ENCODE assay signal across 10 mouse cellular contexts in genomic region chr17:70754041-70754440, GRCm38 (mm10).
DNase-seq lines count a peak whose midpoint lies in the region; ATAC-seq and TF ChIP-seq lines count a peak whose summit lies in the region.
"Had no signal": no experiment of that assay in that cellular context is flagged by ENCODE, and none has a peak within 500 bp of the region (broad histone marks: within the 10 kb centered on the region; RNA-seq: fewer than 3 reads in every experiment).

No protein-coding gene starts in this region.

- no peak for TF ChIP-seq POLR2A in lung, adult 2 months (IDR thresholded peaks at IDR 0.05; ENCODE audit: borderline replicate concordance, extremely low read depth, low read depth, low read length)

- H3K4me2 ChIP-seq in lung, embryonic 16.5 days (ENCODE audit: low read depth, low read length), result no peak overlapping the region
- no peak overlapping the region for H3K4me2 ChIP-seq in embryonic facial prominence, embryonic 12.5 days (replicated peaks)
- no peak overlapping the region for H3K4me2 ChIP-seq in kidney, embryonic 16.5 days (replicated peaks; ENCODE audit: low read depth, low read length)
- H3K4me2 ChIP-seq in stomach, embryonic 16.5 days (ENCODE audit: low read depth, low read length), result no peak overlapping the region

- no peaks in the 10 kb centered on the region for H3K36me3 ChIP-seq in lung, embryonic 16.5 days (ENCODE audit: control insufficient read depth, insufficient read depth, low read length)
- H3K36me3 ChIP-seq in embryonic facial prominence, embryonic 12.5 days, result no peaks in the 10 kb centered on the region
- no peaks in the 10 kb centered on the region for H3K36me3 ChIP-seq in kidney, embryonic 16.5 days (ENCODE audit: insufficient read depth, low read length)
- no peaks in the 10 kb centered on the region for H3K36me3 ChIP-seq in stomach, embryonic 16.5 days (ENCODE audit: control insufficient read depth, insufficient read depth, low read length)
- H3K36me3 ChIP-seq: midbrain, embryonic 12.5 days had no signal

- WGBS in lung, embryonic 16.5 days, result 70% methylated on average over 9 of the region's 9 CpGs
- WGBS in lung, adult 2 months, result 79% methylated on average over 9 of the region's 9 CpGs
- WGBS in embryonic facial prominence, embryonic 12.5 days, result 57% methylated on average over 9 of the region's 9 CpGs
- WGBS in kidney, embryonic 16.5 days, result 59% methylated on average over 9 of the region's 9 CpGs
- 79% methylated on average over 9 of the region's 9 CpGs for WGBS in stomach, embryonic 16.5 days

- H3K4me1 ChIP-seq in lung, embryonic 16.5 days (replicated peaks; ENCODE audit: control insufficient read depth, insufficient read depth, low read length), result peaks cover 35% of the 10 kb centered on the region
- peaks cover 3% of the 10 kb centered on the region; the same call in 1 of the 2 replicates for H3K4me1 ChIP-seq in lung, adult 2 months (ENCODE audit: control insufficient read depth, insufficient read depth, low read length)
- H3K4me1 ChIP-seq in embryonic facial prominence, embryonic 12.5 days, result peaks cover 13% of the 10 kb centered on the region; the same call in 1 of the 2 replicates
- H3K4me1 ChIP-seq in kidney, embryonic 16.5 days (ENCODE audit: insufficient read depth, low read length), result peaks cover 41% of the 10 kb centered on the region
- H3K4me1 ChIP-seq in stomach, embryonic 16.5 days (ENCODE audit: control insufficient read depth, insufficient read depth, low read length), result peaks cover 5% of the 10 kb centered on the region; the same call in 1 of the 2 replicates

- TF ChIP-seq CTCF in lung, adult 2 months (IDR thresholded peaks at IDR 0.05; ENCODE audit: insufficient read depth, low read length), result no peak

- H3K27me3 ChIP-seq in lung, embryonic 16.5 days (ENCODE audit: control insufficient read depth, insufficient read depth, low read depth, low read length), result no peaks in the 10 kb centered on the region
- no peaks in the 10 kb centered on the region for H3K27me3 ChIP-seq in embryonic facial prominence, embryonic 12.5 days
- no peaks in the 10 kb centered on the region for H3K27me3 ChIP-seq in kidney, embryonic 16.5 days (ENCODE audit: insufficient read depth, low read length)
- H3K27me3 ChIP-seq in stomach, embryonic 16.5 days (ENCODE audit: control insufficient read depth, insufficient read depth, low read length), result no peaks in the 10 kb centered on the region

- peak overlapping the region; percentile 61 for H3K27ac ChIP-seq in lung, embryonic 16.5 days (ENCODE audit: low read length)
- peak overlapping the region; percentile 84; the same call in 1 of the 2 replicates for H3K27ac ChIP-seq in embryonic facial prominence, embryonic 12.5 days
- H3K27ac ChIP-seq in kidney, embryonic 16.5 days (ENCODE audit: low read length), result peak overlapping the region; percentile 75
- H3K27ac ChIP-seq in stomach, embryonic 16.5 days (ENCODE audit: low read length), result peak overlapping the region; percentile 10; the same call in 1 of the 2 replicates
- H3K27ac ChIP-seq: midbrain, embryonic 12.5 days had no signal

- ATAC-seq in lung, embryonic 16.5 days (ENCODE audit: low read depth), result no peak
- no peak for ATAC-seq in embryonic facial prominence, embryonic 12.5 days (ENCODE audit: insufficient number of reproducible peaks, insufficient read depth, low FRiP score, low TSS enrichment)
- ATAC-seq in kidney, embryonic 16.5 days (ENCODE audit: low FRiP score, low TSS enrichment), result 0 out of 2 replicates have a peak, but pooled peaks have one; percentile 10
- no peak for ATAC-seq in stomach, embryonic 16.5 days (ENCODE audit: insufficient read depth, low FRiP score)

- DNase-seq in lung, adult 2 months, result no peak
- DNase-seq in adrenal gland, postnatal 25 days, result no peak
- no peak for DNase-seq in cerebellum, postnatal 14 days
- DNase-seq: adrenal gland, adult 8-10 months; cerebellum, adult 11-12 months had no signal

- H3K9ac ChIP-seq in lung, embryonic 16.5 days (ENCODE audit: low read length), result peak overlapping the region; percentile 45; the same call in 1 of the 2 replicates
- no peak overlapping the region for H3K9ac ChIP-seq in embryonic facial prominence, embryonic 12.5 days
- H3K9ac ChIP-seq in kidney, embryonic 16.5 days (replicated peaks; ENCODE audit: low read length), result no peak overlapping the region
- no peak overlapping the region for H3K9ac ChIP-seq in stomach, embryonic 16.5 days (ENCODE audit: low read length)
- H3K9ac ChIP-seq: midbrain, embryonic 12.5 days had no signal

- H3K4me3 ChIP-seq in lung, embryonic 16.5 days (ENCODE audit: low read length), result no peak overlapping the region
- H3K4me3 ChIP-seq in lung, adult 2 months (replicated peaks; ENCODE audit: extremely low read depth, low read depth, low read length), result no peak overlapping the region
- H3K4me3 ChIP-seq in embryonic facial prominence, embryonic 12.5 days, result no peak overlapping the region
- no peak overlapping the region for H3K4me3 ChIP-seq in kidney, embryonic 16.5 days (ENCODE audit: low read length)
- H3K4me3 ChIP-seq in stomach, embryonic 16.5 days (replicated peaks; ENCODE audit: low read length), result no peak overlapping the region
- H3K4me3 ChIP-seq: midbrain, embryonic 12.5 days had no signal

- no peaks in the 10 kb centered on the region for H3K9me3 ChIP-seq in lung, embryonic 16.5 days (ENCODE audit: control insufficient read depth, low read length)
- H3K9me3 ChIP-seq in embryonic facial prominence, embryonic 12.5 days, result no peaks in the 10 kb centered on the region
- no peaks in the 10 kb centered on the region for H3K9me3 ChIP-seq in kidney, embryonic 16.5 days (ENCODE audit: low read length)
- no peaks in the 10 kb centered on the region for H3K9me3 ChIP-seq in stomach, embryonic 16.5 days (replicated peaks; ENCODE audit: control insufficient read depth, low read length)
- H3K9me3 ChIP-seq: midbrain, embryonic 12.5 days had no signal

Comparison
In these comparisons a context has a peak if more than half of its experiments do, and no peak if none do; other contexts are left out.
1. H3K27ac ChIP-seq: peak in every context shown above with its lines; median percentile 84 in embryonic facial prominence, embryonic 12.5 days; 75 in kidney, embryonic 16.5 days; 61 in lung, embryonic 16.5 days; 10 in stomach, embryonic 16.5 days.